Mouse (Mus musculus): ENCODE results near the gene A230050P20Rik. TPM values are rescaled to one million over a fixed set of nuclear protein-coding genes. Genes with fewer than 3 reads are reported as not detected.

A230050P20Rik gene
- polyA plus RNA-seq, 1 experiment: 64.6 TPM

- DNase-seq (ENCODE audit: low read depth): no peak
These were observed 5.1 kb downstream of the A230050P20Rik start for GRCm38 (mm10) chr9:20873521-20873920.

GRCm38 (mm10) chr9:20875021-20875790 lies 6.8 kb downstream of the A230050P20Rik start:
- DNase-seq (ENCODE audit: low read depth): no peak

GRCm38 (mm10) chr9:20876318-20877117 lies 8.1 kb downstream of the A230050P20Rik start:
- DNase-seq (ENCODE audit: low read depth): no peak

GRCm38 (mm10) chr9:20877118-20878040 lies 8.9 kb downstream of the A230050P20Rik start:
- no peak for DNase-seq (ENCODE audit: low read depth)

GRCm38 (mm10) chr9:20878041-20878709 lies 9.7 kb downstream of the A230050P20Rik start:
- peak; percentile 88 for DNase-seq (ENCODE audit: low read depth)

- no peak for DNase-seq (ENCODE audit: low read depth)
These were observed 10.2 kb downstream of the A230050P20Rik start for GRCm38 (mm10) chr9:20878710-20879065.

GRCm38 (mm10) chr9:20879097-20879792 lies 10.8 kb downstream of the A230050P20Rik start, which contains the start of gene Angptl6:
Gene Angptl6 (minus strand): TSS chr9:20879727.
- DNase-seq (ENCODE audit: low read depth): no peak

- no peak for DNase-seq (ENCODE audit: low read depth)
These were observed 18.1 kb downstream of the A230050P20Rik start for GRCm38 (mm10) chr9:20886563-20886962.

- no peak for DNase-seq (ENCODE audit: low read depth)
These were observed 18.7 kb downstream of the A230050P20Rik start for GRCm38 (mm10) chr9:20887191-20887590.

GRCm38 (mm10) chr9:20887704-20888385 lies 19.4 kb downstream of the A230050P20Rik start, which contains the start of gene Ppan:
Gene Ppan (plus strand): TSS chr9:20888175.
- no peak for DNase-seq (ENCODE audit: low read depth)

GRCm38 (mm10) chr9:20888386-20888765 lies 19.9 kb downstream of the A230050P20Rik start:
- no peak for DNase-seq (ENCODE audit: low read depth)

GRCm38 (mm10) chr9:20889185-20890141 lies 21.0 kb downstream of the A230050P20Rik start:
- DNase-seq (ENCODE audit: low read depth): no peak

GRCm38 (mm10) chr9:20890411-20890810 lies 22.0 kb downstream of the A230050P20Rik start:
- no peak for DNase-seq (ENCODE audit: low read depth)

- no peak for DNase-seq (ENCODE audit: low read depth)
These were observed 23.1 kb downstream of the A230050P20Rik start for GRCm38 (mm10) chr9:20891339-20892103.

GRCm38 (mm10) chr9:20892104-20892653 lies 23.7 kb downstream of the A230050P20Rik start:
- DNase-seq (ENCODE audit: low read depth): no peak

- no peak for DNase-seq (ENCODE audit: low read depth)
These were observed 24.6 kb downstream of the A230050P20Rik start for GRCm38 (mm10) chr9:20893069-20893468.

- DNase-seq (ENCODE audit: low read depth): no peak
These were observed 25.3 kb downstream of the A230050P20Rik start for GRCm38 (mm10) chr9:20893590-20894343.

Data from gonadal fat pad, adult 2 months (tissue).